ENCODE assay signal across 8 mouse cellular contexts in the genomic region with DNA sequence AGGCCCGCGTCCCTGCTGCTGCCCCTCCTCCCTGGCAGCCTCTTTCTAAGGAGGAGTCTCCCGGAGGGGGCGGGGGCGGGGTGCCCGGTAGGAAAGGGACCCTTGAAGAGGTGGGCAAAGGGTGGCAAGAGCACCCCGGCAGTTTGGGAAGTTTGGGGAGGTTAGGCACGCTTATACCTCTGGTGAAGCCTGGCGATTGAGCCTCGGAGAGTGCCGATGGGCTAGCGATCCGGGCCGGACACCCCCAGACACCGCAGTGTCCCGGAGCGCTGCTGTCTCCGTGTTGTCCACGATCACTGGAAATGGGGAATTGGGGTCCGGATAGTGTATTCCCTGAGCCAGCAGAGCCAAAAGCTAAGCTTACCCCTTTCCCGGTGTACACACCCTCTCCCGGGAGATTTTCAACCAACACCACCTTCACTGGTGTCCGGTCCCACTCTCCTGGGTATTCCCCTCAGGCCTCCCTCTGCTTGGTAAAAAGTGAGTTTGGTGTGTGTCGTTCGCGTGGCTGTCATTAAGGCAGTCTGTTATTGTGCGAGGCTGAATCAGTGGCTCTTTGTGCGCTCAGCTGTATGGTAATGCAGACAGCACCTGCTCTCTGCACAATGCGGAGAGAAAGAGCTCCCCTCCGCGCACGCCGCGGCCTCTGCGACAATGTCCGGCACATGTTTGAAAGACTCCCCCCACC. TPM values are rescaled to one million over a fixed set of nuclear protein-coding genes. Genes with fewer than 3 reads are reported as not detected.
DNase-seq lines count a peak whose midpoint lies in the region; ATAC-seq and TF ChIP-seq lines count a peak whose summit lies in the region.

A gene (minus strand): TSS at position 379 of the 688 bp plus-strand sequence.

- ATAC-seq in forebrain, embryonic 16.5 days: peak; percentile 47
- ATAC-seq in intestine, postnatal 0 days: no peak
- ATAC-seq in inflammation-experienced regulatory T-cells, adult 6 months: no peak

- no peak within 1 kb of the TSS for H3K27ac ChIP-seq in thymus, adult 2 months (ENCODE audit: control insufficient read depth, insufficient read depth, low read length)
- peak within 1 kb of the TSS; percentile 91 for H3K27ac ChIP-seq in forebrain, embryonic 16.5 days (ENCODE audit: low read length)
- H3K27ac ChIP-seq in intestine, postnatal 0 days (ENCODE audit: low read depth, low read length): peak within 1 kb of the TSS; percentile 90

- peak within 1 kb of the TSS; percentile 47 for H3K4me3 ChIP-seq in thymus, adult 2 months (ENCODE audit: control insufficient read depth, insufficient read depth, low read length)
- H3K4me3 ChIP-seq in forebrain, embryonic 16.5 days (replicated peaks; ENCODE audit: low read length): peak within 1 kb of the TSS; percentile 89
- H3K4me3 ChIP-seq in intestine, postnatal 0 days (ENCODE audit: low read depth, low read length): peak within 1 kb of the TSS; percentile 86
- H3K4me3 ChIP-seq in myocyte: peak within 1 kb of the TSS; percentile 76

- TF ChIP-seq CTCF in thymus, adult 2 months (IDR thresholded peaks at IDR 0.05; ENCODE audit: borderline replicate concordance, control insufficient read depth, extremely low read depth, insufficient read depth, low read length, poor library complexity): no peak
- peak; percentile 53 for TF ChIP-seq CTCF in intestine, postnatal 0 days (IDR thresholded peaks at IDR 0.05; ENCODE audit: low read depth)

- H3K4me2 ChIP-seq in forebrain, embryonic 16.5 days (ENCODE audit: low read length): peak within 1 kb of the TSS; percentile 94
- peak within 1 kb of the TSS; percentile 79 for H3K4me2 ChIP-seq in intestine, postnatal 0 days (replicated peaks; ENCODE audit: low read depth)
- peak within 1 kb of the TSS; percentile 94 for H3K4me2 ChIP-seq in myocyte (ENCODE audit: low read depth)

- H3K27me3 ChIP-seq in thymus, adult 2 months (ENCODE audit: control insufficient read depth, insufficient read depth, low read length): peaks cover 26% of the 10 kb centered on the region
- H3K27me3 ChIP-seq in forebrain, embryonic 16.5 days (replicated peaks; ENCODE audit: control insufficient read depth, insufficient read depth, low read length): no peaks in the 10 kb centered on the region
- H3K27me3 ChIP-seq in intestine, postnatal 0 days (replicated peaks; ENCODE audit: control insufficient read depth, insufficient read depth, low read length): no peaks in the 10 kb centered on the region
- H3K27me3 ChIP-seq in myocyte (ENCODE audit: control insufficient read depth, insufficient read depth, insufficient read length): peaks cover 4% of the 10 kb centered on the region

- H3K36me3 ChIP-seq in thymus, adult 2 months (ENCODE audit: control insufficient read depth, insufficient read depth, low read length): no peaks in the 10 kb centered on the region
- peaks cover under 1% of the 10 kb centered on the region; the same call in 1 of the 2 replicates for H3K36me3 ChIP-seq in forebrain, embryonic 16.5 days (ENCODE audit: control insufficient read depth, insufficient read depth)
- H3K36me3 ChIP-seq in intestine, postnatal 0 days (ENCODE audit: control insufficient read depth, insufficient read depth): peaks cover 3% of the 10 kb centered on the region; the same call in 1 of the 2 replicates
- no peaks in the 10 kb centered on the region for H3K36me3 ChIP-seq in myocyte (ENCODE audit: control insufficient read depth, insufficient read depth)

- H3K79me2 ChIP-seq in myocyte (ENCODE audit: control insufficient read depth, insufficient read depth): peaks cover 32% of the 10 kb centered on the region

- peak; percentile 42 to 60 for DNase-seq in heart, adult 18-20 months
- DNase-seq in heart, adult 8-10 months (ENCODE audit: low spot score): no peak
- no peak for DNase-seq in thymus, adult 2 months
- DNase-seq in thymus, postnatal 25 days: no peak

- 3% methylated on average over 36 of the region's 36 CpGs for WGBS in thymus, adult 2 months
- under 1% methylated on average over 36 of the region's 36 CpGs for WGBS in forebrain, embryonic 16.5 days
- WGBS in intestine, postnatal 0 days: 2% methylated on average over 36 of the region's 36 CpGs

- peaks cover 11% of the 10 kb centered on the region for H3K4me1 ChIP-seq in thymus, adult 2 months (replicated peaks; ENCODE audit: control insufficient read depth, insufficient read depth, low read length)
- H3K4me1 ChIP-seq in forebrain, embryonic 16.5 days (replicated peaks; ENCODE audit: control insufficient read depth, insufficient read depth, low read length): peaks cover 78% of the 10 kb centered on the region
- H3K4me1 ChIP-seq in intestine, postnatal 0 days (replicated peaks; ENCODE audit: control insufficient read depth, insufficient read depth, low read length): peaks cover 19% of the 10 kb centered on the region

- no peaks in the 10 kb centered on the region for H3K9me3 ChIP-seq in forebrain, embryonic 16.5 days (ENCODE audit: control insufficient read depth, low read length)
- no peaks in the 10 kb centered on the region for H3K9me3 ChIP-seq in intestine, postnatal 0 days (ENCODE audit: control insufficient read depth)

- no peak for TF ChIP-seq POLR2A in thymus, adult 2 months (IDR thresholded peaks at IDR 0.05; ENCODE audit: control insufficient read depth, extremely low read depth, insufficient read depth, low read length, poor library complexity)
- no peak for TF ChIP-seq POLR2A in myocyte (IDR thresholded peaks at IDR 0.05; ENCODE audit: insufficient read length, low read depth)

- H3ac ChIP-seq in myocyte (ENCODE audit: control insufficient read depth, insufficient read length): peak within 1 kb of the TSS; percentile 53

- H3K9ac ChIP-seq in forebrain, embryonic 16.5 days (replicated peaks; ENCODE audit: low read depth, low read length): peak within 1 kb of the TSS; percentile 70
- peak within 1 kb of the TSS; percentile 85 for H3K9ac ChIP-seq in intestine, postnatal 0 days (ENCODE audit: low read depth, low read length)

TF ChIP-seq in myocyte, 11 proteins besides CTCF, POLR2A, EP300 and RAD21:
- TF ChIP-seq MYOD1 (IDR thresholded peaks at IDR 0.05; ENCODE audit: control insufficient read depth in 1 of 3, insufficient read length in 2 of 3, low read depth in 2 of 3): no peak
- no peak for TF ChIP-seq REST (IDR thresholded peaks at IDR 0.05; ENCODE audit: insufficient read depth, insufficient read length)
- TF ChIP-seq MYOG (IDR thresholded peaks at IDR 0.05; ENCODE audit: control insufficient read depth in 1 of 3, insufficient read depth in 1 of 3, insufficient read length in 2 of 3, low read depth in 2 of 3): no peak
- no peak for TF ChIP-seq TCF12 (IDR thresholded peaks at IDR 0.05; ENCODE audit: insufficient read depth, poor library complexity, severe bottlenecking)
- no peak for TF ChIP-seq MAX (IDR thresholded peaks at IDR 0.05; ENCODE audit: low read depth)
- TF ChIP-seq SRF (IDR thresholded peaks at IDR 0.05; ENCODE audit: control insufficient read depth, insufficient read length, low read depth): no peak
- TF ChIP-seq USF1 (IDR thresholded peaks at IDR 0.05; ENCODE audit: low read depth): no peak
- TF ChIP-seq CEBPB (IDR thresholded peaks at IDR 0.05; ENCODE audit: insufficient read depth, poor library complexity, severe bottlenecking): no peak
- no peak for TF ChIP-seq POLR2AphosphoS2 (IDR thresholded peaks at IDR 0.05; ENCODE audit: insufficient read length, low read depth)
- TF ChIP-seq TCF3 (IDR thresholded peaks at IDR 0.05; ENCODE audit: insufficient read length, low read depth): no peak

RNA-seq across cellular contexts. Expression of the gene that starts here (rescaled TPM):
- 1 to 10 TPM; 4.6 to 5.6 TPM for total RNA-seq in heart, adult 18-20 months (2021)
- 1 to 10 TPM; 3.7 to 7.3 (median 5.7) TPM for total RNA-seq in heart, adult 8-10 months (2022)
- 5.8 and 9.8 TPM in 2 replicates for polyA plus RNA-seq in thymus, adult 2 months (2012; rRNA removed)
- 28.9 and 30.7 TPM in 2 replicates for polyA plus RNA-seq in forebrain, embryonic 16.5 days (2015; fragmentation: Nextera tagmentation; extraction: Ambion mirVana)
- 18.5 and 20.0 TPM in 2 replicates for polyA plus RNA-seq in intestine, postnatal 0 days (2015; fragmentation: Nextera tagmentation; extraction: Ambion mirVana)
- 13.3 TPM for polyA plus RNA-seq in myocyte (2012; fragmentation: generic; extraction: Trizol)
- polyA plus RNA-seq in inflammation-experienced regulatory T-cells, adult 6 months (2017; shearing (Covaris generic)): under 1 TPM in 1 of 3 experiments, not detected in 2; 0.35 TPM

Comparison
In these comparisons a context has a peak if more than half of its experiments do, and no peak if none do; other contexts are left out.
1. DNase-seq: peak in heart, adult 18-20 months (2 of 2); none in heart, adult 8-10 months (single experiment), thymus, adult 2 months (single experiment) and thymus, postnatal 25 days (single experiment).
2. Peak in every context shown above with its lines, with median percentiles within 50 percentile points of each other: H3K4me3 ChIP-seq and H3K4me2 ChIP-seq.